ENCODE assay signal across 32 mouse cellular contexts in the genomic region with DNA sequence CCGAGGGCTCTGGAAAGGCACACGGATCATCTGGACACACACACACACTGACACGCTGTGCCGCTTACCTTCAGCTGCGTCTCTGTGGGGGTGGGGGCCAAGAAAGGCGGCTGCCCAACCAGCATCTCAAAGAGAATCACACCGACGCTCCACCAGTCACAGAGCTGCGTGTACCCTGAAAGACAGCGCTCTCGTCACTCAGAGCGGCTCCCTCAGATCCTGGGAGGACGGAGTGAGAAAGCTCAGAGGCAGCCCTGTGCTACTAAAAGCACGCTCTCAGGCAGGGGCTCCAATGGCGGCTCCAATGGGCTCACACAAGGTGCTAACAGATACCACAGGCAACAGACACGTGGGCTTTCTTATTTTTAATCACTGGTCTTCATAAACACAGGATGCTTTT. TPM values are rescaled to one million over a fixed set of nuclear protein-coding genes. Genes with fewer than 3 reads are reported as not detected.
DNase-seq lines count a peak whose midpoint lies in the region; ATAC-seq lines count a peak whose summit lies in the region.
"Had no signal": no experiment of that assay in that cellular context is flagged by ENCODE, and none has a peak within 500 bp of the region (broad histone marks: within the 10 kb centered on the region; RNA-seq: fewer than 3 reads in every experiment).

No protein-coding gene starts in this region.

- 84% methylated on average over 16 of the region's 16 CpGs for WGBS in heart, embryonic 11.5 days (ENCODE audit: insufficient replicate concordance)
- WGBS in midbrain, embryonic 11.5 days, result 86% methylated on average over 16 of the region's 16 CpGs
- 90% methylated on average over 16 of the region's 16 CpGs for WGBS in midbrain, embryonic 10.5 days

- no peaks in the 10 kb centered on the region for H3K9me3 ChIP-seq in heart, embryonic 11.5 days (replicated peaks; ENCODE audit: control insufficient read depth, low read length)
- no peaks in the 10 kb centered on the region for H3K9me3 ChIP-seq in midbrain, embryonic 11.5 days (ENCODE audit: control insufficient read depth, low read length)
- H3K9me3 ChIP-seq in midbrain, embryonic 10.5 days (replicated peaks), result no peaks in the 10 kb centered on the region
- H3K9me3 ChIP-seq: G1E; heart, embryonic 12.5 days; heart, embryonic 15.5 days; hindbrain, embryonic 10.5 days; hindbrain, embryonic 13.5 days; intestine, embryonic 15.5 days had no signal

- H3K27me3 ChIP-seq in heart, embryonic 11.5 days (ENCODE audit: control insufficient read depth, insufficient read depth, low read length), result no peaks in the 10 kb centered on the region
- H3K27me3 ChIP-seq in midbrain, embryonic 11.5 days (ENCODE audit: control insufficient read depth, insufficient read depth, low read length), result no peaks in the 10 kb centered on the region
- H3K27me3 ChIP-seq in midbrain, embryonic 10.5 days (ENCODE audit: low read depth, poor library complexity, severe bottlenecking), result no peaks in the 10 kb centered on the region
- H3K27me3 ChIP-seq: heart, embryonic 12.5 days; heart, embryonic 15.5 days; hindbrain, embryonic 13.5 days; intestine, embryonic 15.5 days; Patski had no signal

- H3K4me1 ChIP-seq in heart, embryonic 11.5 days (ENCODE audit: control insufficient read depth, insufficient read depth, low read length), result no peaks in the 10 kb centered on the region
- no peaks in the 10 kb centered on the region for H3K4me1 ChIP-seq in midbrain, embryonic 11.5 days (ENCODE audit: control insufficient read depth, insufficient read depth, low read length)
- no peaks in the 10 kb centered on the region for H3K4me1 ChIP-seq in midbrain, embryonic 10.5 days
- H3K4me1 ChIP-seq: heart, embryonic 12.5 days; heart, embryonic 15.5 days; hindbrain, embryonic 10.5 days; hindbrain, embryonic 13.5 days; intestine, embryonic 15.5 days had no signal

- ATAC-seq in heart, embryonic 11.5 days (replicated peaks; ENCODE audit: insufficient number of reproducible peaks, low FRiP score, low TSS enrichment), result no peak
- ATAC-seq in midbrain, embryonic 11.5 days (ENCODE audit: low FRiP score), result no peak
- ATAC-seq: activated CD4-positive, CD25-positive, alpha-beta regulatory T cell, adult 4 months; forebrain, embryonic 14.5 days; forebrain, postnatal 0 days; hindbrain, embryonic 16.5 days; intestine, embryonic 15.5 days; Patski had no signal

- no peak overlapping the region for H3K4me2 ChIP-seq in heart, embryonic 11.5 days
- no peak overlapping the region for H3K4me2 ChIP-seq in midbrain, embryonic 11.5 days
- H3K4me2 ChIP-seq: heart, embryonic 12.5 days; heart, embryonic 15.5 days; hindbrain, embryonic 13.5 days; intestine, embryonic 15.5 days had no signal

- peaks cover 38% of the 10 kb centered on the region for H3K36me3 ChIP-seq in heart, embryonic 11.5 days (ENCODE audit: control insufficient read depth, insufficient read depth, low read length)
- H3K36me3 ChIP-seq in midbrain, embryonic 11.5 days (ENCODE audit: control insufficient read depth, insufficient read depth, low read length), result peaks cover 13% of the 10 kb centered on the region
- peaks cover 89% of the 10 kb centered on the region for H3K36me3 ChIP-seq in midbrain, embryonic 10.5 days

- DNase-seq in heart, adult 11 months, result peak; percentile 76
- DNase-seq in midbrain, embryonic 11.5 days (ENCODE audit: low spot score, missing footprints), result peak; percentile 31
- DNase-seq in midbrain, embryonic 10.5 days (ENCODE audit: low spot score), result no peak
- peak; percentile 39 for DNase-seq in ES-CJ7 (ENCODE audit: low read depth, low spot score)
- DNase-seq in ZHBTc4 (ENCODE audit: low read depth, low spot score), result peak; percentile 57
- DNase-seq in right cerebral cortex, postnatal 36 days (ENCODE audit: low spot score in 2 of 2), result no peak
- no peak for DNase-seq in lung, postnatal 4 days
- DNase-seq: adrenal gland, adult 8-10 months; adrenal gland, postnatal 25 days; cerebellum, adult 18-20 months; cerebellum, adult 9-10 months; cerebellum, postnatal 14 days; forebrain, postnatal 0 days; gastrocnemius, adult 2 months; gastrocnemius, postnatal 14 days; heart, adult 18-20 months; heart, postnatal 10 days had no signal

- no peak overlapping the region for H3K9ac ChIP-seq in heart, embryonic 11.5 days (ENCODE audit: low read depth, low read length)
- no peak overlapping the region for H3K9ac ChIP-seq in midbrain, embryonic 11.5 days (ENCODE audit: low read length)
- H3K9ac ChIP-seq: forebrain, postnatal 0 days; heart, embryonic 12.5 days; heart, embryonic 15.5 days; hindbrain, embryonic 13.5 days; intestine, embryonic 15.5 days had no signal

- no peak overlapping the region for H3K4me3 ChIP-seq in heart, embryonic 11.5 days (ENCODE audit: low read depth, low read length)
- H3K4me3 ChIP-seq in midbrain, embryonic 11.5 days (ENCODE audit: low read depth, low read length), result no peak overlapping the region
- H3K4me3 ChIP-seq in midbrain, embryonic 10.5 days, result no peak overlapping the region
- H3K4me3 ChIP-seq: gastrocnemius, adult 2 months; heart, embryonic 12.5 days; heart, embryonic 15.5 days; hindbrain, embryonic 10.5 days; hindbrain, embryonic 13.5 days; intestine, embryonic 15.5 days had no signal

- no peak overlapping the region for H3K27ac ChIP-seq in heart, embryonic 11.5 days (ENCODE audit: low read depth, low read length)
- H3K27ac ChIP-seq in midbrain, embryonic 11.5 days (ENCODE audit: low read depth, low read length), result no peak overlapping the region
- no peak overlapping the region for H3K27ac ChIP-seq in midbrain, embryonic 10.5 days (replicated peaks)
- H3K27ac ChIP-seq: gastrocnemius, adult 2 months; heart, embryonic 15.5 days; hindbrain, embryonic 10.5 days; hindbrain, embryonic 13.5 days; intestine, embryonic 15.5 days had no signal

RNA-seq across cellular contexts. Expression of a gene that starts 29.0 kb away (rescaled TPM):
- 21.8 and 23.7 TPM in 2 replicates for polyA plus RNA-seq in heart, embryonic 11.5 days (2014; fragmentation: Nextera tagmentation; extraction: Ambion mirVana)
- polyA plus RNA-seq in midbrain, embryonic 11.5 days (2014; fragmentation: Nextera tagmentation; extraction: Ambion mirVana), result 32.6 and 33.9 TPM in 2 replicates
- 26.4 and 26.5 TPM in 2 replicates for polyA plus RNA-seq in midbrain, embryonic 10.5 days (2016; fragmentation: Nextera tagmentation; extraction: Ambion mirVana)

RNA-seq across cellular contexts. Expression of a gene that starts 51.7 kb away (rescaled TPM):
- polyA plus RNA-seq in heart, embryonic 11.5 days (2014; fragmentation: Nextera tagmentation; extraction: Ambion mirVana), result not detected in 2 replicates
- not detected in 2 replicates for polyA plus RNA-seq in midbrain, embryonic 11.5 days (2014; fragmentation: Nextera tagmentation; extraction: Ambion mirVana)
- not detected in 2 replicates for polyA plus RNA-seq in midbrain, embryonic 10.5 days (2016; fragmentation: Nextera tagmentation; extraction: Ambion mirVana)
- polyA plus RNA-seq: activated CD4-positive, CD25-positive, alpha-beta regulatory T cell, adult 4 months; embryonic facial prominence, embryonic 11.5 days; embryonic facial prominence, embryonic 14.5 days; forebrain, embryonic 11.5 days; forebrain, embryonic 14.5 days; forebrain, postnatal 0 days; frontal cortex, adult 2 months; G1E; heart, embryonic 12.5 days; heart, embryonic 15.5 days; hindbrain, embryonic 10.5 days; hindbrain, embryonic 13.5 days; hindbrain, embryonic 16.5 days; Patski had no signal

Comparison
In these comparisons a context has a peak if more than half of its experiments do, and no peak if none do; other contexts are left out.
1. DNase-seq: peak in heart, adult 11 months (single experiment), midbrain, embryonic 11.5 days (single experiment), ES-CJ7 (single experiment) and ZHBTc4 (single experiment); none in midbrain, embryonic 10.5 days (single experiment), right cerebral cortex, postnatal 36 days (0 of 2) and lung, postnatal 4 days (0 of 2).